Mouse (Mus musculus) forebrain, embryonic 14.5 days (tissue): ENCODE measurements around the gene Gnb2. TPM values are rescaled to one million over a fixed set of nuclear protein-coding genes. Genes with fewer than 3 reads are reported as not detected.

Experiments
- ATAC-seq: fragments of 200-750 bp; cut with Nextera tagmentation; 2 replicates; pipeline ENCODE4 v1.8.0; 2017; ENCODE audit warnings: mild to moderate bottlenecking, moderate library complexity
- DNase-seq: peaks from one replicate; pipeline ENCODE4 v3.0.0-alpha.2; 2015; ENCODE audit warnings: low spot score
- H3K27ac ChIP-seq: fragments of 300-500 bp; sonication (generic); 2 replicates; pipeline ENCODE4 v1.5.1; 2014; ENCODE audit warnings: low read depth, mild to moderate bottlenecking, control low read depth, low read length, moderate library complexity
- H3K27me3 ChIP-seq: fragments of 300-500 bp; sonication (generic); replicated peaks from 2 replicates; pipeline ENCODE4 v1.6.1; 2014; ENCODE audit warnings: low read length, control low read depth, mixed read lengths; ENCODE audit not compliant: control insufficient read depth, insufficient read depth
- H3K36me3 ChIP-seq: fragments of 300-500 bp; sonication (generic); 2 replicates; pipeline ENCODE4 v1.6.1; 2014; ENCODE audit warnings: low read length, control low read depth; ENCODE audit not compliant: control insufficient read depth, insufficient read depth
- H3K4me1 ChIP-seq: fragments of 300-500 bp; sonication (generic); 2 replicates; pipeline ENCODE4 v1.6.1; 2014; ENCODE audit warnings: antibody characterized with exemption, low read length, control low read depth; ENCODE audit not compliant: control insufficient read depth, insufficient read depth
- H3K4me2 ChIP-seq: fragments of 300-500 bp; sonication (generic); 2 replicates; pipeline ENCODE4 v1.6.1; 2014; ENCODE audit warnings: mild to moderate bottlenecking, control low read depth, low read length
- H3K4me3 ChIP-seq: fragments of 300-500 bp; sonication (generic); 2 replicates; pipeline ENCODE4 v1.5.1; 2014; ENCODE audit warnings: low read depth, low read length, control low read depth
- H3K9ac ChIP-seq: fragments of 300-500 bp; sonication (generic); 2 replicates; pipeline ENCODE4 v1.6.1; 2014; ENCODE audit warnings: mild to moderate bottlenecking, low read length, control low read depth, moderate library complexity
- H3K9me3 ChIP-seq: fragments of 300-500 bp; sonication (generic); replicated peaks from 2 replicates; pipeline ENCODE4 v1.6.1; 2016; ENCODE audit warnings: low read length, control low read depth, mixed read lengths; ENCODE audit not compliant: control insufficient read depth
- WGBS: fragments of 180-500 bp; shearing (Covaris S2); extraction: QIAGEN DNeasy Blood & Tissue Kit; methylation state at CpG from one replicate; pipeline ENCODE4 v1.1.7; 2014; 5-methylcytosine and 5-hydroxymethylcytosine counted together
- polyA plus RNA-seq: library from polyadenylated mRNA; unstranded; fragments of >200 nt; fragmentation: Nextera tagmentation; extraction: Ambion mirVana; gene quantifications from 2 replicates; pipeline ENCODE4 v1.2.1, GENCODE M21; 2014

Gnb2 gene
- polyA plus RNA-seq, 1 experiment from 2014 or later = 644 TPM

DNA sequence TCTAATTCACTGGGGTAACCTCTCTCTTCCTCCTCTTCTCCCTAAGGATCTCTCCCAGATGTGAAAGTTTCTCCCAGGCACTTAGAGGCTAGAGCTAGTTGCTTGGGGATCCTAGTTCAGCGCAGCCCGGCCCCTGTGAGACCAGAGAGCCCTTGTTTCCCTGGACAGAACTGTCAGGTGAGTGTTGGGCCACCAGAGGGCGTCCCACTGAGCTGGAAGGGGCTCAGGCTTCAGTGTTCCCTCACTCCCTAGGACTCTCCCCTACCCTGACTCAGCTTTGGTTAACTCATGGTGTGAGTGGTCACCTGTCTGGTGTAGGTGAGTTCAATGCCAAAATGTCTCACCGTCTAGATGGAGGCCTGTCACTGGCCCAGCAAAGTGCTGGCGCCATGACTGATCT, 14.9 kb downstream of the Gnb2 start, which contains the start of gene Gigyf1:
Gene Gigyf1, plus strand, starts transcription at position 113 of the 400 bp plus-strand sequence.
- WGBS = 77% methylated on average over 5 of the region's 5 CpGs
- DNase-seq = no peak
- no peak within 1 kb of the TSS for H3K27ac ChIP-seq
- no peak within 1 kb of the TSS for H3K4me2 ChIP-seq
- H3K9ac ChIP-seq = no peak within 1 kb of the TSS
- H3K4me1 ChIP-seq = no peaks in the 10 kb centered on the region
- H3K4me3 ChIP-seq = no peak within 1 kb of the TSS
- H3K36me3 ChIP-seq = peaks cover 66% of the 10 kb centered on the region
- H3K27me3 ChIP-seq = no peaks in the 10 kb centered on the region
- no peak for ATAC-seq
- H3K9me3 ChIP-seq = no peaks in the 10 kb centered on the region

DNA sequence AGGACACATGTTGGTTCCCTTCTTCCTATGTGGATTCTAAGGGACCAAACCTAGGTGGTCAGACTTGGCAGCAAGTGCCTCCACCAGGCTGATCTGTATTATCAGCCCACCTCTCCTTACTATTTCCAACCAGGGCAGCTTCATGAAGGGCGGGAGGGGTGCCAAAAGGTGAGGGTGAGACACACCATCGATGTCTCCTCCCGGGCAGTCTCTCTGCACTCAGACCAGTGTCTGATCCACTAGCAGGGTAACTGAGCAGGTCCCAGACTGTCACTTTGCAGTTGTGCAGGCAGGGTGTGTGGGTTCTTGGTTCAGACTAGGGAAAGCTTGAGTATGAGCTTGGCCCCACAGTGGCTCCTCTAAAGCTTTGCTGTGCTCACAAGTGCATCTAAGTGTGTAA, 18.5 kb downstream of the Gnb2 start:
- no peak overlapping the region for H3K27ac ChIP-seq
- H3K9me3 ChIP-seq = no peaks in the 10 kb centered on the region
- DNase-seq (no peak), ATAC-seq (no peak)
- peaks cover 32% of the 10 kb centered on the region for H3K36me3 ChIP-seq
- H3K27me3 ChIP-seq = no peaks in the 10 kb centered on the region
- no peak overlapping the region for H3K9ac ChIP-seq
- peaks cover 20% of the 10 kb centered on the region for H3K4me1 ChIP-seq
- 96% methylated on average over 3 of the region's 3 CpGs for WGBS
- H3K4me3 ChIP-seq = no peak overlapping the region
- no peak overlapping the region for H3K4me2 ChIP-seq

DNA sequence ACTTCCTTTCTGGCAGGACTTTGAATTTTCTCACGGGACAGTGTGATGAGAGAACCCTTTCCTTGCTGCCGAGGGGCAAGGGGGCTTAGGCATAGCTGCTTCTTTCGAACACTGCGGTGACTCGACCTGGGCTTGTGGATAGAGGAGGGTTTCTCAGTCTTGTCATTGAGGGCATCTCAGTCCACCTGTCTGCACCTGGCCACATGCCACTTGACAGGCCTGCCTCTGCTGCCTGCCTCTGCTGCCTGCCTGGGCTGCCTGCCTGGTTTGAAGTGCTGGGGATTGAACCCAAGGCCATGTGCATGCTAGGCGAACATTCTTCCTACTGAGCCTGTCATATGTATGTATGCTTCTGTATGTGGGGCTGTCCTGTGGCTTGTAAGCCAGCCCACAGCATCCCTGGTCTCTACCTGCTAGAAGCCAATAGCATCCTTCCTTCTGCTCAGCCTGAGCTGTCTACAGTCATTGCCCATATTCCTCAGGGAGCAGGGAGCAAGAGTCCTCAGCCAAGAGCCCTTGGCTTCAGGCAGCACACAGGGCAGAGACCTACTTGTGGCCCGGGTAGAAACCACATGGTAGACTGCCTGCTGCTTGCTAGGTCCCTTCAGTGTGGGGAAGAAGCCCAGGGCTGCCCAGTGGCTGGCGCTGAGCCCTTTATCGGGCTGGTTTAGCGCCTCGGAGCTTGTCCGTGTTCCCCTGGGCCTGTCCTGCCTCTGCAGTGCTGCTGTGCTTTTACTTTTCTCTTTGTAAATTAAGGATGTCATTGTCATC, 19.2 kb downstream of the Gnb2 start:
- Histone ChIP-seq H3K4me2 (no peak overlapping the region), H3K4me3 (no peak overlapping the region), H3K27ac (no peak overlapping the region), H3K36me3 (peaks cover 25% of the 10 kb centered on the region), H3K9ac (peak overlapping the region; percentile 29; the same call in 1 of the 2 replicates), H3K9me3 (no peaks in the 10 kb centered on the region), H3K4me1 (peaks cover 20% of the 10 kb centered on the region), H3K27me3 (no peaks in the 10 kb centered on the region)
- 81% methylated on average over 12 of the region's 12 CpGs for WGBS
- no peak for DNase-seq
- ATAC-seq = no peak

DNA sequence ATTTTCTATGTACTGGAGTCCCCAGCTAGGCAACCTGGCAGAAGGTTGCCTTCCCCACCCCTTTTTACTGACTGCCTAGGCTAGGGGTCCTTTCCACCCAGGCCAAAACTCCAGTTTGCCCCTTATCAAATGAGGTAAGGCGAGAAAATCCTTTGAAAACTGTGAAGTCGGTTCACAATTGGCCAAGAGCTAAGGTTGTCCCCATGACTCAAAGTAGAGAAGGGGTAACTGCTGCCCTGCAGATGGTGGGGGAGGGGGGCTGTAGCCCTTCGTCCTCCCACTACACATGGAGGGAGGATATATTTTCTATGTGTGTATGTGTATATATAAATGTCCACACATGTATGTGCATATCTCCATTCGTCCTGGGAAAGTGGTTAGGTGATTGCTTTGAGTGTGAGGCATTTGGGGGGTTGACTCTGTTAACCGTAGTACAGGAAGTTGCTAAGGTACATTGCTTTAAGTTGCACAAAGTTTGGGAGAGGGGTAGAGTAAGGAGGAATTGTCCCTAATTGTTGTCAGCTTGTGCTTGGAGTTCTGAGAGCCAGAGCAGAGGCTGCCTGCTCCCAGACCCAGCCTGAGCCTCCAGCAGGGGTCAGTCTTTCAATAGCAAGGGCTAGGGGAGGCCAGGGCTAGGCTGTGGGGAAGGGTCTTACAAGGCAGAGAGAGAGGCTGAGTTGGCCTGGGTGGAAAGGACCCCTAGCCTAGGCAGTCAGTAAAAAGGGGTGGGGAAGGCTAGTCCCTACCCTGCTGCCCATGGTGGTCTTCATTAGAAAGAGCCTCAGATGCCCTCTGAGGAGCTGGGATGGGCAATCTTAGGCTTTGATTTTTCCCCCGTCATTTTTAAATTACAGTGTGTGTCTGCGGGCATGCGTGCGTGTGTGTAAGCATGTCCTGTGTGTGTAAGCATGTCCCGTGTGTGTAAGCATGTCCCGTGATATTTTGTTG, 20.2 kb downstream of the Gnb2 start:
- Histone ChIP-seq H3K27ac (no peak overlapping the region), H3K4me2 (peak overlapping the region; percentile 89), H3K9me3 (no peaks in the 10 kb centered on the region), H3K4me1 (peaks cover 20% of the 10 kb centered on the region), H3K4me3 (no peak overlapping the region), H3K27me3 (no peaks in the 10 kb centered on the region), H3K9ac (peak overlapping the region; percentile 29; the same call in 1 of the 2 replicates), H3K36me3 (peaks cover 18% of the 10 kb centered on the region; the same call in 1 of the 2 replicates)
- peak; percentile 37 for ATAC-seq
- DNase-seq = peak; percentile 60
- WGBS = 77% methylated on average over 11 of the region's 11 CpGs

DNA sequence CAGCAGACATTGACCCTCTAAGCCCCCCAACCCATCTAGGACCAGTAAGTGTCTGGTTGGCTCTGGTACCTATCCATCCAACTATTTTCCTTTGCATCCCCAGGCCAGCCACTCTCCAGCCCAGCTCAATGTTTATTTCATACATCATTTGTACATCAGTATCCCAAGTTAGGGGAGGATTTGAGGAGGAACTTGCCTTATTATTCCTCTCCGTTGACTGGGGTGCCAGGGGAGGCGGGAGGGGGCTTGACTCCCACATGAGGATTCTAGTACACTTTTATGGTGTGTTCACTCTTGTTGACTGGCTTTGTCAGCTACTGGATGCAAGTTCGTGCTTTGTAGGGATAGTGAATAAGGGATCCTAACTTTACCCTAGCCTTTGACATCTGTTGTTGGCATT, 21.6 kb downstream of the Gnb2 start:
- H3K36me3 ChIP-seq = peaks cover 11% of the 10 kb centered on the region; the same call in 1 of the 2 replicates
- peaks cover 20% of the 10 kb centered on the region for H3K4me1 ChIP-seq
- H3K27me3 ChIP-seq = no peaks in the 10 kb centered on the region
- peak overlapping the region; percentile 89 for H3K4me2 ChIP-seq
- WGBS = 52% methylated on average over 3 of the region's 3 CpGs
- no peak overlapping the region for H3K27ac ChIP-seq
- H3K4me3 ChIP-seq = peak overlapping the region; percentile 99
- ATAC-seq (no peak), DNase-seq (no peak)
- H3K9me3 ChIP-seq = no peaks in the 10 kb centered on the region
- peak overlapping the region; percentile 99 for H3K9ac ChIP-seq

DNA sequence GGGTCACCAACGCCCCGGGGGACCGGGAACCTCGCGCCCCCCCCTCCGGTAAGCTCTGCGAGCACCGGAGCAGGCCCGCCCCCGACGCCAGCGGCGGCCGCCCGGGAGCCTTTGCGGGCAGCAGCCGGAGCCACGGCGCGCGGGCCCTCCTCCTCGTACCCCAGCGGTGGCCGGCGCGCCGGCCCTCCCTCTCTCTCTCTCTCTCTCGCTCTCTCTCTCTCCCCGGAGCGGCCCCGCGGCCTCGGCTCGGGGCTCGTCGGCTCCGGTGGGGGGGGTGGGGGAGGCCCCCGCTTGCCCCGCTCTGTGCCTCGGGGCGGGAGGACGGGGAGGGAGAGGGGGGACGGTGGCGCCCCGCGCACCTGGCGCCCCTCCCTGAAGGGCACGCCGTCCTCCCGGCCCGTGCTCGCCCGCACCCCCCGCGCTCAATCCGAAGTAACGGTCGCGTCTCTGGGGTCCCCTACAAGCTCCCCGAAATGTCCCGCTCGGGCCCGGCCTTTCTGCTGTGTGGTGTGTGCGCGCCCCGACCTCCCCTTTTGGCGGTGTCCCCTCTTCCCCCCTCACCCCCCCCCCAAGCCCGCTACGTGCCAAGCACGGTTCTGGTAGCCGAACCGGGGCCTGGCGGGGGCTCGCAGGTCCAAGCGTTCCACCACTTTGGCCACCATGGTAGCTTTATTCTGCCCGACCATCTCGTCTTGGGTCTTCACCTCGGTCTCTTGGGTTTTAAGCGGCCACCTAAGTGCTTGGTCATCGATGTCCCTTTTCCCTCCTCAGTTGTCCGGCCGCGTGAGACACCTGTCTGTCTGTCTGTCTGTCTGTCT, 22.5 kb downstream of the Gnb2 start:
- H3K9me3 ChIP-seq = no peaks in the 10 kb centered on the region
- DNase-seq (no peak), ATAC-seq (peak; percentile 58)
- peaks cover 20% of the 10 kb centered on the region for H3K4me1 ChIP-seq
- H3K27me3 ChIP-seq = no peaks in the 10 kb centered on the region
- WGBS = 2% methylated on average over 45 of the region's 83 CpGs
- H3K4me2 ChIP-seq = peak overlapping the region; percentile 89
- H3K9ac ChIP-seq = peak overlapping the region; percentile 99
- peak overlapping the region; percentile 88 for H3K27ac ChIP-seq
- H3K4me3 ChIP-seq = peak overlapping the region; percentile 99
- H3K36me3 ChIP-seq = peaks cover 11% of the 10 kb centered on the region; the same call in 1 of the 2 replicates

DNA sequence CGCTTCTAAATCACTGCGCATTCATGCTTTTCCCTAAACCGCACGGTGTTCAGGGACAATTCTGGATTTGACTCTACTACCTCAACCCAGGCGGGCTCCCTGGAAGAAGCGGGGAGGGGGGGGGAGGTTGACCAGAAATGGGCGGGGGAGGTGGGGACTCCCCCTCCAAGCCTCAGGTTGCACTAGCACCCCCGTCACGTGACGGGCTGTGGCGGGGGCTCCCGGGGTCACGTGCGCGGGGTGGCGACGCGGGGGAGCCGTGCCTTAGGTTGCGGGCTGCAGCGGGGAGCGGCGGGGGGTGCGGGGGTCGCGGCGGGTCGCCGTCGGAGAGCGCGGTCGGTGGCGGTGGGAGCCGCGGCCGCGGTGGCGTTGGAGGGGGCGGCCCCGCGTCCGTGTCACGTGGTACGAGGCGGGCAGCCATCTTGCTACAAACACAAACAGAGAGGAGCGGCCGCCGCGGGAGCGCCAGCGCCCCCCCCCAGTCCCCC, 23.3 kb downstream of the Gnb2 start:
- peaks cover 20% of the 10 kb centered on the region for H3K4me1 ChIP-seq
- 3% methylated on average over 21 of the region's 52 CpGs for WGBS
- ATAC-seq = peak; percentile 81

DNA sequence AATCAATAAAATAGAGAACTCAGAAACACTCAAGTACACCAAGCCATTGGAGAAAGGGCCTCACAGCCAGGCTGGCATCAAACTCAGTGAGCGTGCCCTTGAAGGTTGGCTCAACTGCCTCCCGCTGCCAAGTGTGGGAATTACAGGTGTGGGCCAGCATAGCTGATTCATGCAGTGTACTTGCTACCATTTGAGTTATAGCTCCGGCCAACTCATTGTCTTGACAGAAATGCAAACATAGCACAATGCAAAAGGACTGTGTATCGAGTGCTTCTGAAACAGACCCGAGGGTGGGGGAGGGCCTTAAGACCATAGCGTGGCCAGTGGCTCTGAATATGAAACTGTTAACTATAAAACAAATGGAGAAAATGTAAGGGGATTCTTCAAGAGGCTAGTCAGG, 29.3 kb downstream of the Gnb2 start:
- Histone ChIP-seq H3K4me2 (no peak overlapping the region), H3K36me3 (no peaks in the 10 kb centered on the region), H3K4me3 (no peak overlapping the region), H3K4me1 (peaks cover 10% of the 10 kb centered on the region), H3K27me3 (no peaks in the 10 kb centered on the region), H3K9me3 (no peaks in the 10 kb centered on the region), H3K27ac (no peak overlapping the region), H3K9ac (no peak overlapping the region)
- DNase-seq (no peak), ATAC-seq (no peak)
- 84% methylated on average over 6 of the region's 6 CpGs for WGBS

More for the DNA sequence above, 23.3 kb downstream of the Gnb2 start:
- no peaks in the 10 kb centered on the region for H3K9me3 ChIP-seq
- peak; percentile 81 for DNase-seq
- H3K4me2 ChIP-seq = peak overlapping the region; percentile 89
- peak overlapping the region; percentile 99 for H3K9ac ChIP-seq
- no peaks in the 10 kb centered on the region for H3K27me3 ChIP-seq
- H3K36me3 ChIP-seq = peaks cover 11% of the 10 kb centered on the region; the same call in 1 of the 2 replicates
- peak overlapping the region; percentile 99 for H3K4me3 ChIP-seq
- H3K27ac ChIP-seq = peak overlapping the region; percentile 88
